Mouse (Mus musculus) erythroid progenitor cell, adult 5-6 weeks (primary cell): ENCODE data around the gene Ctnnd2. TPM values are rescaled to one million over a fixed set of nuclear protein-coding genes. Genes with fewer than 3 reads are reported as not detected.

Experiments used
- ATAC-seq: replicated peaks from 2 replicates; pipeline ENCODE4 v1.8.0; 2016; ENCODE audit warnings: moderate number of reproducible peaks, mild to moderate bottlenecking, moderate TSS enrichment, inconsistent platforms; ENCODE audit not compliant: poor library complexity, low FRiP score, severe bottlenecking
- total RNA-seq, 2 experiments: library from RNA; stranded (forward) in 1 of 2; stranded (reverse) in 1 of 2; fragments of 150-400 nt in 1 of 2; fragments of 186-747, 209-891 nt in 1 of 2; gene quantifications; 2 replicates each; pipeline versions ENCODE4 v1.2.3 to v1.2.4; 2015 to 2017; ENCODE audit warnings: low replicate concordance in 2 of 2

Ctnnd2 gene
- total RNA-seq, 2 experiments from 2014 or later: not detected

DNA sequence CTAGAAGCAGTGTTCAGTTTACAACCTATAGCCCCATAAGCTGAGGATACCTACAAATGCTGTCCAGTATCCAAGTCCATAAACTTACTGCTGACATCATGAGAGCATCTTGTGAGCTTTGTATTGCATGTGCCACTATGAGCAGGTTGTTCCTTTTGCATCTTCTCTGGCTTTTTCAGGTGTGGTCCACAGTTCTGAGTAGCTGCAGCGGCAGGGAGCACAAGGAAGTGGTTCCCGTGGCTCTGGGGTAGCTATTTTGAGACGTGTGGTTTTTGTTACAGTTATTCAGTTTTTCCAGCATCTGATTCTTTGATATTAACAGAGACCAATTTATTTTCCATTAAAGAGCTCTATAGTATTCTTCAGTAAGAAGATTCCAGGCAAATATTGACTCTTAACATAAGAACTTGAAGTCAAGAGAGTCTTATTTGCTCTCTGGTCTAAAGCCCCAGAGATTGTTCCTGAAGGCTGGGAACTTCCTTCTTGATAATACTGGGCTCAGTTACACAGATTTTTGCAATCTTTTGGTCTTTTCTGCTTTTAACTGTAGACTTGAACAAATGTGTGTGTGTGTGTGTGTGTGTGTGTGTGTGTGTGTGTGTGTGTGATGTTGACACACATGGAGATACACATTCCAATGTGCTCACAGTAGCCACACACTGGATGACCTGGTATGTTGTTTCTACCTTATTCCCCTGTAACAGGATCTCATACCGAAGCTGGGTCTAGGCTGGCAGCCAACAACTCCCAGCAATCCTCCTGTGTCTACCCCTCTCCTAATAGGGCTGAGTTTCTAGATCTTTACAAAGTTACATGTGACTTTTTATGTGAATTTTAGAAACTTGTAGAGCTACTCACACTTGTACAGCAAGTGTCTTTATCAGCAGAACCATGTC, 514.1 kb downstream of the Ctnnd2 start:
- no peak for ATAC-seq

DNA sequence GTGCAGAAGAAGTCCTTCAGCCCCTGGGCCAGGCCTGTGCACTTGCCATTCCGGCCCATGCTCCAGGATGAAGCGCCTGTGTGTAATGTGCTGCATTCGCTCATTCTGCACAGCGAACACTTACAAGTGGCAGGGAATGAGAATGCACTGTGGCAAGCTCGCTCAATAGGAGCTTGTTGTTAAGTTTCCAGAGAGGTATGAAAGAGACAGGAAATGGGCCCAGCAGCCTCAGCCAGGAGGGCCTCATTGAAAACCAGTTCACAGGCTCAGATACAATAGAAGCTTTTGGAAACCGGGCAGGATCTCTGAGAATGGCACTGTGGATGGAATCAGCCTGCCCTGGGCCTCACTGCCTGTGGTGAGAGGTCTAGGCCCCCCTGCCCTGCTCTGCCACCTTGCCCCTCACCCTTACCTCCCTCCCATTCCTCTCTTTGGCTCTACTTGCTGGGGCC, 521.4 kb downstream of the Ctnnd2 start:
- ATAC-seq: no peak

DNA sequence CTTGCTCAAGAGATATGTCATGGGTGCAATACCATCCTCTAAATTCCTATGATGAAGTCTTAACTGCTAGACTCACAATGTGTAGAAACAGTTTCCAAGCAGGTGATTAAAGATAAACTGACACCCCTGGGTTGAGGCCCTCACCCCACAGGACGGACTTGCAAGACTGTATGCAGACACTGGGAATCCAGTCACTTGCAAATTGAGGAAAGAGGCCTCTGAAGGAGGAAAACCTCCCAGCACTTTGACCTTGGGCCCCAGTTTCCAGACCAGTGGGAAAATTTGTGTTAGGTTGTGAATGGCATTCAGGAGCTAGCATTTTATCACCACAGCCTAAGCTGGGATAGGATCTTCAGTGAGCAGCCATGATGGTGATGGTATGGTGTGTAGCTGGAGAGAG, 521.9 kb downstream of the Ctnnd2 start:
- ATAC-seq: no peak

DNA sequence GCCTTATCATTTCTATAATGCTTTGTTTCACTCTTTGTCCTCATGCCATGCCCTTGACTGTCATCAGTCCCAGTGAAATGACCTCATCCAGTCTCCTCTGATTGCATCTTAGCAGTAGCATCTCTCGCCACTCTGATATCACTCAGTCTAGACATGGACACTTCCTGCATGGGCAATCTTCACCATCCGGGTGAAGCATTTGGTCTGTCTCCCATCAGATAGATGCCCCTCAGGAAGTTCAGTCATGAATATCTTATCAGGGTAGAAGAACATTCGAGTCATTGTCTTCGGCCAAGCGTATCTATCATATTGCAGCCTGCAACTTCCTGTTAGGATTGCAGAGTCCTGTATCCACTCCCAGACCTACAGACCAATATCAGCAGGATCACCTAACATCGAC, 523.5 kb downstream of the Ctnnd2 start:
- ATAC-seq: no peak

DNA sequence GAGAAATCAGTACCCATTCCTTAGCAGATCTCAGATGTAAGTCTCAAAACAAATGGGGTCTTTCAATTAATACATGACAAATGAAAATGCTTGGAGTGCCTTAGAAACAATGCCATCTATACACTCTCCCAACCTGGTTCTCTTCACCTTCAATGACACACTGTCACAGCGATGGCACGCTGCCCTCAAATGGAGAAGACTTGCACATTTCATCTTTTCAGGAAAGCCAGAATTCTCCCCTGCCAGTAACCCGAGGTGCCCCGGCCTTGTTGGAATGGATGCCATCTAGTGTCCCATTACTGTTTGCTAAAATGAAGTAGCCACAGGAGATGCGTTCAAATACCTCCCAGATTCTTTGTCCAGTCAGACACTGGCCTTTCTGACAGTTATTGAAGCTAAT, 525.0 kb downstream of the Ctnnd2 start:
- ATAC-seq: no peak

DNA sequence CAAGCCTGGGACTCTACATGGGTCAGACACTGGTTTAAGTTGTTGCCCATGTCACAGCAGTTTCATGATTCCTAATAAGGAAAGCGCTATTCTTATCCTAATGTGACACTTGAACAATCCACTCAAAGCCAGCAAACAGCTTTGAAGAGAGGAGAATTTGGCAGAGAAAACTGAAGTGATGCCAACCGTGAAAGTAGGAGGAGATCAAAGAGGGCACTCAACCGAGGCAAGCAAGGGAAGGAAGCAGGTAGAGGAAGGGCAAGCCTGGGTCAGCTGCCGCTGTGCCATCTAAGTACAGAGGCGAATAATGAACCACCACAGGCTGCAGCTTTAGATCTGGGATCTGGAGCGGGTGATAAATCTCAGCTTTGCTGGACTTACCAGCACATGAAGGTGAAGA, 528.4 kb downstream of the Ctnnd2 start:
- ATAC-seq: no peak

DNA sequence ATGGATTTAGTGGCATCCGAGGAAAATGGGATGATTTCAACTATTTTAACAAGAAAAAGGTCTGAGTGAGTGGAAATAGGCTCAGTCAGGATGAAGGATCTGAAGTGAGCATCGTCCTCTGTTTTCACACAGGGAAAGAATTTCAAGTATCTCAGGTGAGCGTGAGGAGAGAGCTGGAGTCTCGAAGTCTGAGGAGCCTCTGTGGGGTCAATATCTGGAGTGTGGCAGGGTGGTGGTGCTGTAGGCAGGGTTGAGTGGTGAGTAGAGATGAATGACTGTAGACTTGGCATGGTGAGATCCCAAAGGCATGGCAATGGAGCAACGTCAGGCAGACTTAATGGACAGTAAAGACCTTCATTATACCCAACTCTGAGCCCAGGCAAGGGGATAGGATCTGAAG, 529.2 kb downstream of the Ctnnd2 start:
- ATAC-seq: no peak

DNA sequence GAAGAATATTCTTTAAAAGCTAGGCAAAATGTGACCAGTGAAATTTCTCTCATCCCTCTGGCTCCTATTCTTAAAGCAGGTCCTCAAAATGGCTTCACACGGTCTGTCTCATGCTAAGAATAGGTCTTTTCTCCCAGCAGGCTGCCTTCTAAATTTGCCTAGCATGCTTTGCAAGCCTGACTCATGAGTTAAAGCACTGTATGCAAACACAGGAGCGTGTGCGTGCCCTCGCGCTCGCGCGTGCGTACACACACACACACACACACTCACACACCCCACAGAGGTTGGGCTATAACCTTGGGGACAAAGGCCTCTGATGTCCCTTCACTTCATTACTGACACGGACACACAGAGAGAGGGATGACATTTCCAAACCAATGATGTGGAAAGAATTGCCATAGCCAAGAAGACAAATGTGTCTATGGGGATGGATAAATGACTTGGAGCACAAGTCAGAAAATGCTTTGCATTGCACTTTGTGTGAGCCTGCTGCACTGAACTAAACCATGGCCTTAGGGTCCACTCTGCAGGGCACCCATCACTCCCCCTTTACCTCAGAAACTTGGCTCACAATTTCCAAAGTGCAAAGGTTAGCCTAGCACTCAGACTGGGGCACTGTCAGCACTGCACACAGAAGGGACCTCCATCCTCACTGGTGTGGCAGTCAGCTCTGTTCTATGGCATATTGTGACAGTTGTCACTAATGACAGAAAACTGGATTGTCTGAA, 536.8 kb downstream of the Ctnnd2 start:
- no peak for ATAC-seq

DNA sequence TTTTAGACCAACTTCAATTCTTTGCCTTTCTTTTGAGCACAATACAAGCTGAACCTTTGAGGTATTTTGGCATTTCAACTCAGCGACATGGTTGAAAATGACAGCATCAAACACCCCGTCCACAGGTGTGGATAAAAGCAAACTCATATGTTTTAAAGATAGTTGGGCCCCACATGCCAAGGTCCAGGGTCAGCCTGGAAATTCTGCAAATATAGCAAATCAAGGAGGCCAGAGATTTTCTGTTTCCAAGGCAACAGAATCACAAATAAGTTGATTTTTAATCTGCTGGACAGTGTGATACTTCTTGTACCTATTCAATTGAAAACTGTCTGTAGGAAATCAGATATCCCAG, 537.3 kb downstream of the Ctnnd2 start:
- no peak for ATAC-seq

DNA sequence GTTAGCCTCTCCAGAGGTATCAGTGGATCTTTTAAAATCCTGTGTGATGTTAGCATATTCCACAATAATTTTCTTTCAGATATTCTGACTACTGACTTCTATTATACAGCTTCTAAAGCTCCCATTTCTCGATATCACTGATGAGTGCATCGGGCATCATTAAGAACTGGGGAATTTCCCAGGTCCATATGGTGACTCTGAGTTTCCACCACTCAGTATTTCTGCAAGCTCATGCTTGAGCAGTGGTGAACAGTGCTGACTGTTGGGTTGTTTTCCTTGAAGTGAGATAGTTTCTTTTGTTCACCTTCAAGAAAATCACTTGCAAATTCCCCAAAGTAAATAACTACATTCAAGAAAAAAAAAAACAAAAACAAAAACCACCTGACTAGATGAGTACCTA, 542.4 kb downstream of the Ctnnd2 start:
- no peak for ATAC-seq

DNA sequence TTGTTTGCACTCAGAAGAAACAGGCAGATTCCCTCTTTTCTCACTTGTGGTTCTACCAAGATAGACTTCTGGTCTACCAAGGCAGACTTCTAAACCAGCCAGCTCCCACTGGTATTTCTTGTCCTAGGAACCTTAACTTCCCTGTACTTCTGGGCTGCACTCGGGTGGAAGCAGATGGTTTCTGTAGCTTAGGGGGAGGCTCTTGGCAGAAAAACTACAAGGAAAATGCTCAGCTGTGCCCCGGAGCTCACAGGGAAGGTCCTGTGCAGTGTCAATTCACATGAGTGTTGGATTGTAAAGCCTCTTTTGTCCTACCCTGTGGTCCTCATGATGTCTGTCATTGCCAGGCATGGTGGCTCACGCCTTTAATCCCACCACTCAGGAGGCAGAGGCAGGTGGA, 546.4 kb downstream of the Ctnnd2 start:
- no peak for ATAC-seq

DNA sequence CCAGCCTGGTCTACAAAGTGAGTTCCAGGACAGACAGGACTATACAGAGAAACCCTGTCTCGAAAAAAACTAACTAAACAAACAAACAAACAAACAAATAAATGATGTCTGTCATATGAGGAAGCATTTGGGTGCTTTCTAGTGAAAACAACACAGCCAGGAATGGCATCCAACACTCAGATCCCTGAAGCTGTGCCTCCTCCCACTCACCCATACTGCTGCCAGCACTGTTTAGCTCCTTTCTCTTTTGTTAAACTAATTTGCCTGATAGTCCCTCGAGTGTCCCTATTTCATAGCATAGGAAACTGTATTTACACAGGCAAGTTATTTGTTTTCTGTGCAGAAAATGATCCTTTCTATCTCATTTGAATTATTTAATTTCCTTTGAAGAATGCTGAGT, 546.8 kb downstream of the Ctnnd2 start:
- no peak for ATAC-seq

DNA sequence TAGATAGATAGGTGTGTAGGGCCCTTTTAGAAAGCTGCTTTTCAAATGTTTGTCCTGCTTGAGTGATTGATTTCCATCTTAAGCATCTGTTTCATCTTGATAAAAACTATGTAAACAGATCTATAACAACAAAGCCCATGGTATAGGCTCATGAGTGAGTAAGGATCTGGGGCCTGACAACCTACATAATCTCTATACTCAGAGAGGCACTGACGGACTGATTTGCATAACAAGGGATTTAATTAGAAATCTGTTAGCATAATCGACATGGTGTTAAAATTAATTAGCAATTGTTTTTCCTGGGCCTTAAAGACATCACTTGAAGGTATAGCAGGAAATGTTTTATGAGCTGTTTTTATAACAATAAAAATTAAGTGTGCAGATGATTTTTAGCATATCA, 548.7 kb downstream of the Ctnnd2 start:
- no peak for ATAC-seq

DNA sequence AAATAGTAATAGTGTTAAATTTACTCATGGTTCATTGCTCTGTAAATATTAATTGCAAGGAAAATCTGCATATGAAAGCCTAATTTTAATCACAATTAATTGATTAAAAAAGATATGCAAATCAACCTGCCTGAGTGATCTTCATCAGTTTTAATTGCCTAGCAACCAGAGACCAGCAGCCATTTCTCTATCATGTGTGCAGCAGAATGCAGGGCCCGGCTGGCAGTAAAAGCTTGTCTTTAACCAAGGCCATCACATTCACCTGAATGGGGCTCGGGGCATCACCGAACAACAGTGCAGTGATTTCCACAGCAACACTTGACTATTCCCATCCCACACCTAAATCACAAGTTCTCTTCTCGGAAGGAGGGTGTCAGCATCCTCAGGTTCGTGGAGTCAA, 553.7 kb downstream of the Ctnnd2 start:
- ATAC-seq: no peak

DNA sequence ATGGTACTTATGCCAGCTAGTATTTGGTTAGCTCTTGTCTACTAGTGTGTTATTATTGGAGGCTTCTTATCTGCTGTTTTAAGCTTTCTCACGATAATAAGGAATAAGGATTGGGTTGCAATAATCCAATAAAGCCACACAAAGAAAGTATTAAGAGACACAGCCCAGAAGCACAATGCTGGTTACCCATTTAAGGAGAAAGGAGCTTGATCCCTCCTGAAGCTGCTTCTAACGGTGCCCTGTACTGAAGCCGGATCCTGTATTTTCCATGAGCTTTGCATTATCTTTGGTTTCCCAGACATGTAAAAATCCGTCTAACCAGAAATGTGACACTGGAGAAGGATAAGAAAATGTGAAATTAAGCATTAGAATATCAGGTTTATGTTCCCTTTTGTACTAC, 565.8 kb downstream of the Ctnnd2 start:
- ATAC-seq: no peak

DNA sequence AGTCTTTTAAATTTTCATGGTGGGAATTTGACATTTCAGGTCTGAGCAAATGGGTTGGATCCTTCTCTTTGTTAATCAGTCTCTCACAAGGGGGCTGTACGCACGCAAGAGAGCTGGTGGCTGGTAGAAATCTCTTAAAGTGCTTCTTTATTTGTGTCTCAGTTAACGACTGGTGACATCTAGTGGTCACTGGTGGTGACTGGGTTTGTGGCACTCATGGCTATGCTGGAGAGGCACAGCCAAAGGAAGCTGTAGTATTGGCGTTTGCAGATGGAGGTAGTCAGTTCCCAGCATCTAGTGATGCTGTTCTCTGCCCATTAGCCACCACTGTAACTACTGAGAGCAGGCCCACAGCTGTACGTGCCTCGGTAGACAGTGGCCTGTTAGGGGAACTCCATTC, 568.3 kb downstream of the Ctnnd2 start:
- ATAC-seq: no peak

DNA sequence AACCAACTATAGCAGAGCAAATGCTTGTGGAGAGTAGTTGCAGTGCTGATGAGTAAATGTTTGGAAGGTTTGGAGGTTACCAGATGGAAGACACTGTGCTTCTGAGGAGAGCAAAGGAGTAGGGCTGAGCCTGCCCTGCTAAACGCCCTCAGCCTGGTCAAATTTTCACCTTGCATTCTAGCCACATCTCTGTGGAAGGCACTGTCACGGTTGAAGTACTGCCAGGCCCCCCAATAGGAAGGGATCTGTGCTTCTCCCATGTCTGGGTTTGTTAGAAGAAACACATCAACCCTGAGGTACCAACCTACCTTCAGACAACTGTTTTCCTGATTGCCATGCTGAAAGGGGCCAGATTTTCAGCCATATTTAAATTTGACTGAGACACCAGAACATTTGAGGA, 585.6 kb downstream of the Ctnnd2 start:
- no peak for ATAC-seq

DNA sequence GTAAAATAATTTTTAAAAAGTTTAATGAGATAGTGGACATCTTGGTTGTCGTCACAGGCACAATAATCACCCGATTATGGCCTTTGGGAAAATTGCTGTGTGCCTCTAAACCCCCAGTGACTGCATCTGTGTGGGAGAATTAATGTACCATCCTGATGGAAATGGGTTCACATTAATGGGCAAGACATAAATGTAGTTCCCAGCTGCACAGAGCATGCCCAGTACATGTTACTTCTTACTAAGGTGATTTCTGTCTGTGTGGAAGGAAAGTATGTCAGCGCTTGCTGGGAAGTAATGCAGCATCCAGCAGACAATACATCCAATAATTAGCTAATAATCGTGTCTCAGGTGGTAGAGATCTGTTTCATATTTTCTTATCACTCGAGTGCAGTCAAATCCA, 589.8 kb downstream of the Ctnnd2 start:
- ATAC-seq: no peak

DNA sequence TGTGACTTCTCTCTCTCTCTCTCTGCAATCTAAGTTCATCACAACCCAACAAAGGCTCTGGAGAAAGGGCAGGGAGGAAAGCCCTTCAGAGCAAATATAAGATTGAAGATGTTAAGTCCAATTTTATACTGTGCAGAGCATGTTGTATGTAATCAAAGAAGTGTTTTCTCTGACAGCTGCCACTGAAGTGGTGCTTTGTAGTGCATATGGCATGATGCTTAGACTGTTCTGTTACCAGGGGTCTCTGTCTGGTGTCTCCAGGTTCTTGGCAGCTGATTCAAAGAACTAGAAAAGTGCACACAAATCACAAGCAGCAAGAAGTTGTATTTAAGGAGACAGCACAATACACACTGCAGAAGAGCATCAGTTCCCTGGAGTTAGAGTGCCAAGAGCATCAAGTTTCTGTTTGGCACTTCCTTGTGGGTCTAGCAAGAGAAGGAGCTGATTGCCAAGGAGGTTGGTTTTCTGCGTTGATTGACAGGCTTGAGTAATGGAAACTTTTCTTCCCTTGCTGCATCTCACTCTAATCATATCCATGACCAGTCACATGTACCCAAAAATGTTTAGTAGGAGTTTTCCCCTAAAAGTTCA, 590.4 kb downstream of the Ctnnd2 start:
- ATAC-seq: no peak

DNA sequence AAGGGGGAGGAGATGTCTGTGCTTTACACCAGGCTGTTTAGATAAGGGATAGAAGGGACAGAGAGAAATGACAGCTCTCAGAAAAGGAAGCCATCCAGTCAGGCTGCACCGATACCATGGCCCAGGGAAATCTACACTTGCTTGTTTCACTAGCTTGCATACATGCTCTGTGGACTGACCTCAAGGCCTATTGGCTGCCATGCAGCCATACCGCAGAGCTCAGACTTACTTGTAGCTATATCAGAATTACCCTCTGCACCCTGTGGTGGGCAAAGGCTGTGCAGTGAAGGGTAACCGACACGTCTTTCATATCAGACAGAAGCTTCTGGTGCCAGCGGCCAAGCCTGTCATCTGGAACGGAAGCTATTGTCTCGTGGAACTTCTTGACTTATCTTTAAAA, 604.5 kb downstream of the Ctnnd2 start:
- ATAC-seq: no peak

DNA sequence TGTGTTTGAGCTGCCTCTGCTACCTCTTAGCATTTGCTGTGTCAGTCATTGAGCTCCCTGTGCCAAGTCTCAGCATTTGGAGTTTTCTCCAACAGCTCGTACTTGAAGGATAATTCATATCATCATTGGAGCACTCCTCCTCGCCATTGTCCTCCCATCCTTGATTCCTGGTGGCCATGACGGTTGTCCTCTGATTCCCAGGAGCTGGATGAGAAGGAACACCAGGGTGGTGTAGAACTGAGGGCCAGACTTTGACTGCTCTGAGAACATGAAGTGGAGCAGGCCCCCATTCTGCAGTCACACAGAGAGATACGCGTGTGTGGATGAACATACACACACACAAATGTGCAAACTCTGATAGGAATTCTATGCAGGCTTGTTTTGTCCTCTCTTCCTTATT, 605.4 kb downstream of the Ctnnd2 start:
- no peak for ATAC-seq
